Mouse (Mus musculus) skeletal muscle tissue, postnatal 0 days (tissue): ENCODE results near the gene Trpd52l3. TPM values are rescaled to one million over a fixed set of nuclear protein-coding genes. Genes with fewer than 3 reads are reported as not detected.

Experiments used
- polyA plus RNA-seq: library from polyadenylated mRNA; unstranded; fragments of >200 nt; fragmentation: Nextera tagmentation; extraction: Ambion mirVana; gene quantifications from 2 replicates; pipeline ENCODE4 v1.2.1, GENCODE M21; 2015

Gene Trpd52l3
- not detected in 2 replicates for polyA plus RNA-seq

DNA sequence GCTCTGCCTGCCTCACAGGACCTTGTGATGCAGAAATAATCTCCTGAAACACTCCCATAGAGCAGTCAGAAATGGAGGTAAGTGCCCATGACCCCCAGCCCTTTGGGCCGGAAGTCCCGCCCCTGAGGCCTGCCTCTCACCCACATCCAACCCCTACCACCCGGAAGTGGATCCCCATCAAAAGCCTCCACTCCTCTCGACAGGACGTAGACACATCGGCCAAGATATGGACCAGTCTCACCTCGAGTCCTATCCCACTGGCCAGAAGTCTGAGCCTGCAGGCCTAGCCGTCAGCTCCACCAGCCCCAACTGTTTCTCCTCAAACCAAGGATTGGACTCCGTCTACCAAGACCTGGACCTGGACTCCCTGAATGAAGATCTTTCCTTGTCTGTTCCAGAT is at the start of gene Trpd52l3:
Gene Trpd52l3, plus strand, starts transcription at position 170 of the 400 bp plus-strand sequence.

DNA sequence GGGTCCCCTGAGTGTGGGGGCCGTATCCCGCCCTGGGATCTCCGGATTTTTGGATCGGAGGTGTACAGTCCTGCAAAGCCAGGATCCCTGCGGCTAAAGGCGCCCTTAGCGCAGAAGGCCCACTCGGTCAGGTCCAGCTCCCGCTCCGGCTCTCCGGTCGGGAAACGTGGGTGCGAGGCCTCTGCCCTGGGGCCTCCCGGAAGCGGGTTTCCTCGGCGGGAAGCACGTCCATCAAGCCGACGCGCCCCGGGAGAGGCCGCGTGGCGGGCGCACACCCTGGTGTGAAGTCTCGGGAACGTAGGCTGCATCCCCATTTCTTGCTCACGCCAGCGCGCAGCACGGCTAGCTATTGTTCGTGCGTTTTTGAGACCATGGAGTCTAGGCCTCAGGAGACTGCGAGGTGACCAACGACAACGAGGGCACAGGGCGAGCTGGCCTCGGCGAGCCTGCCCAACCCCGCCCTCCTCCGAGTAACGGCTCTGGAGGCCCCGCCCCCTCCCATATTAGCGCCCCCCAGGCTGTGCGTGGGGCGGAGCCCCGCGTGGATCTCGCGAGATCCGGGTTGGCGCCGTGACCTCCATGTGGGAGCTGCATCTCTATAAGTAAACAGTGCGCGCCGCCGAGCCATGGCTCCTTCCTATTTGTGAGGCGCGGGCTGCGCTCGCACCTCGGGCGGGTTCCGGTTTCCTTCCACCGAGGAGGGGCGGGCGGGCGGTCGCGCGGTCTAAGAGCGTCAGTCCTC is 26.5 kb downstream of the Trpd52l3 start, which contains the start of gene Uhrf2:
Gene Uhrf2, plus strand, starts transcription at position 620 of the 742 bp plus-strand sequence.

Other genes starting within 250 kb of the Trpd52l3 start
- 2.3 and 2.8 TPM in 2 replicates for gene 9930021J03Rik, start 197.8 kb upstream of the Trpd52l3 start, polyA plus RNA-seq
- gene Ranbp6, start 190.8 kb upstream of the Trpd52l3 start, polyA plus RNA-seq: 7.1 and 8.2 TPM in 2 replicates
- 6.4 and 7.0 TPM in 2 replicates for gene Il33, start 78.7 kb upstream of the Trpd52l3 start, polyA plus RNA-seq
- 17.0 and 22.8 TPM in 2 replicates for gene Uhrf2, start 26.7 kb downstream of the Trpd52l3 start, polyA plus RNA-seq
- gene Gldc, start 171.6 kb downstream of the Trpd52l3 start, polyA plus RNA-seq: 0.26 and 0.33 TPM in 2 replicates
- gene Mbl2, start 229.2 kb downstream of the Trpd52l3 start, polyA plus RNA-seq: not detected in 2 replicates